Mouse (Mus musculus): ENCODE data around the gene Cyb5b. TPM values are rescaled to one million over a fixed set of nuclear protein-coding genes. Genes with fewer than 3 reads are reported as not detected.

Cyb5b gene
- polyA plus RNA-seq, 1 experiment from 2014 or later, result 113 TPM

- Histone ChIP-seq H3K36me3 (ENCODE audit: control insufficient read depth, insufficient read depth, low read length) (no peaks in the 10 kb centered on the region), H3K4me2 (ENCODE audit: low read depth, low read length) (no peak overlapping the region), H3K27ac (ENCODE audit: low read depth, low read length) (no peak overlapping the region), H3K9ac (replicated peaks; ENCODE audit: low read depth, low read length) (no peak overlapping the region), H3K4me1 (ENCODE audit: control insufficient read depth, insufficient read depth, low read length) (no peaks in the 10 kb centered on the region), H3K4me3 (ENCODE audit: low read depth, low read length) (no peak overlapping the region), H3K9me3 (ENCODE audit: control insufficient read depth, low read length) (no peaks in the 10 kb centered on the region), H3K27me3 (ENCODE audit: control insufficient read depth, insufficient read depth, low read length) (no peaks in the 10 kb centered on the region)
- no peak for ATAC-seq (ENCODE audit: low read depth)
- 34% methylated on average over 9 of the region's 9 CpGs for WGBS
These were observed 75.7 kb downstream of the Cyb5b start for GRCm38 (mm10) chr8:107226183-107226582.

- ATAC-seq (ENCODE audit: low read depth), result no peak
- no peak overlapping the region for H3K4me2 ChIP-seq (ENCODE audit: low read depth, low read length)
- no peaks in the 10 kb centered on the region for H3K27me3 ChIP-seq (ENCODE audit: control insufficient read depth, insufficient read depth, low read length)
- no peaks in the 10 kb centered on the region for H3K9me3 ChIP-seq (ENCODE audit: control insufficient read depth, low read length)
- H3K9ac ChIP-seq (replicated peaks; ENCODE audit: low read depth, low read length), result no peak overlapping the region
- no peak overlapping the region for H3K27ac ChIP-seq (ENCODE audit: low read depth, low read length)
- H3K4me3 ChIP-seq (ENCODE audit: low read depth, low read length), result no peak overlapping the region
- H3K36me3 ChIP-seq (ENCODE audit: control insufficient read depth, insufficient read depth, low read length), result no peaks in the 10 kb centered on the region
- 56% methylated on average over 11 of the region's 11 CpGs for WGBS
- no peaks in the 10 kb centered on the region for H3K4me1 ChIP-seq (ENCODE audit: control insufficient read depth, insufficient read depth, low read length)
These were observed 76.7 kb downstream of the Cyb5b start for GRCm38 (mm10) chr8:107227011-107227626.

DNA sequence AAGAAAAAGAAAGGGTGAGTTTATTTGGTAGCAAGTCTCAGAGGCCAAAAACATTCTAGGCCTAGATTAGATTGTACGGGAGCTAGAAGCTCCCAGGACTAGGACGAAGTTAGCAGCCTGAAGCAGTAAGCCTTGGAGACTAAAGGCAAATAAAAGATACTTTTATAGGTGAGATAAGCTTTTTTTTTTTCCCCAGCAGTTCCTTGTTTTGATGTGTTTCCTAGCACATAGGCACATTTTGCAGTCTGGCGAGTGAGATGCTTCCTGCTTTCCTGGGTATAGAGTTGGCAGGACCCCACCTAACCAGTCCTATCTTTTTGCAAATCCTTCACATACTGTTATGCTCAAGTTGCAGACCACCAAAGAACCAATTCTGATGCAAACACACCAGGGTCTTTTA, 82.8 kb downstream of the Cyb5b start:
- WGBS, result 97% methylated on average over 3 of the region's 3 CpGs
- no peaks in the 10 kb centered on the region for H3K36me3 ChIP-seq (ENCODE audit: control insufficient read depth, insufficient read depth, low read length)

DNA sequence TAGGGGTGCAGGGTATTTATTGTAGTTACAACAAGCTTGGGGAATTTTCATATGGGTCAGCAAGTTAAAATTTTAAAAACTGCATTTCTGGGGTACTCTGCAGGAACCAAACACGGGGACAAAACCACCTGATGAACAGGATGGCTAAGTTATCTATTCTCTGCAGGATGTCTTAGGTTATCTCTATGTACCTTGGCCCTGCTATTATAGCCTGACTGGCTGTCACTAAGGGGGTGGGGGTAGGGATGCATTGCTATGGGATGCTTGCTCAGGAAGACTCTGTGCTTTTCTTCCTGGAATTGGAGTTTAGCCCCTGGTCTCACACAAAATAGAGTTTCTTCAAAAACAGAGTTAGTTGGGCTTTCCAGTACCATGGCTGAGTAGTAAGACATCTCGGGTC, 83.3 kb downstream of the Cyb5b start:
- Histone ChIP-seq H3K27ac (ENCODE audit: low read depth, low read length) (no peak overlapping the region), H3K9ac (replicated peaks; ENCODE audit: low read depth, low read length) (no peak overlapping the region), H3K4me2 (ENCODE audit: low read depth, low read length) (no peak overlapping the region), H3K9me3 (ENCODE audit: control insufficient read depth, low read length) (no peaks in the 10 kb centered on the region), H3K4me1 (ENCODE audit: control insufficient read depth, insufficient read depth, low read length) (no peaks in the 10 kb centered on the region), H3K27me3 (ENCODE audit: control insufficient read depth, insufficient read depth, low read length) (no peaks in the 10 kb centered on the region), H3K4me3 (ENCODE audit: low read depth, low read length) (no peak overlapping the region), H3K36me3 (ENCODE audit: control insufficient read depth, insufficient read depth, low read length) (no peaks in the 10 kb centered on the region)
- no peak for ATAC-seq (ENCODE audit: low read depth)
- WGBS, result 87% methylated on average over 2 of the region's 2 CpGs

More for the DNA sequence above, 82.8 kb downstream of the Cyb5b start:
- Histone ChIP-seq H3K4me1 (ENCODE audit: control insufficient read depth, insufficient read depth, low read length) (no peaks in the 10 kb centered on the region), H3K27me3 (ENCODE audit: control insufficient read depth, insufficient read depth, low read length) (no peaks in the 10 kb centered on the region), H3K27ac (ENCODE audit: low read depth, low read length) (no peak overlapping the region), H3K4me2 (ENCODE audit: low read depth, low read length) (no peak overlapping the region), H3K9me3 (ENCODE audit: control insufficient read depth, low read length) (no peaks in the 10 kb centered on the region), H3K9ac (replicated peaks; ENCODE audit: low read depth, low read length) (no peak overlapping the region), H3K4me3 (ENCODE audit: low read depth, low read length) (no peak overlapping the region)
- no peak for ATAC-seq (ENCODE audit: low read depth)

Other genes with a start within 250 kb of the Cyb5b start
- 5.3 and 5.7 TPM in 2 replicates for gene Sntb2, start 214.9 kb upstream of the Cyb5b start, polyA plus RNA-seq (2014; fragmentation: Nextera tagmentation; extraction: Ambion mirVana)
- 155 and 162 TPM in 2 replicates for gene Vps4a, start 119.4 kb upstream of the Cyb5b start, polyA plus RNA-seq (2014; fragmentation: Nextera tagmentation; extraction: Ambion mirVana)
- 36.5 and 36.8 TPM in 2 replicates for gene Pdf, start 102.0 kb upstream of the Cyb5b start, polyA plus RNA-seq (2014; fragmentation: Nextera tagmentation; extraction: Ambion mirVana)
- gene Cog8, start 94.0 kb upstream of the Cyb5b start, polyA plus RNA-seq (2014; fragmentation: Nextera tagmentation; extraction: Ambion mirVana), result 39.9 and 46.6 TPM in 2 replicates
- gene Nip7, start 93.8 kb upstream of the Cyb5b start, polyA plus RNA-seq (2014; fragmentation: Nextera tagmentation; extraction: Ambion mirVana), result 62.5 and 65.5 TPM in 2 replicates
- gene Tmed6, start 85.0 kb upstream of the Cyb5b start, polyA plus RNA-seq (2014; fragmentation: Nextera tagmentation; extraction: Ambion mirVana), result not detected in 2 replicates
- gene Terf2, start 54.1 kb upstream of the Cyb5b start, polyA plus RNA-seq (2014; fragmentation: Nextera tagmentation; extraction: Ambion mirVana), result 19.2 and 20.7 TPM in 2 replicates
- 15.7 and 16.7 TPM in 2 replicates for gene Nfat5, start 142.8 kb downstream of the Cyb5b start, polyA plus RNA-seq (2014; fragmentation: Nextera tagmentation; extraction: Ambion mirVana)